Mouse (Mus musculus) G1E (cell line): ENCODE results near the gene Ddx4.

Experiments
- CTCF ChIP-seq: IDR thresholded peaks from 2 replicates; pipeline ENCODE4 v1.5.1; 2012; ENCODE audit warnings: low read depth, low read length, inconsistent platforms, mixed read lengths
- GATA1 ChIP-seq: IDR thresholded peaks from 2 replicates; pipeline ENCODE4 v1.6.1; 2012; ENCODE audit warnings: borderline replicate concordance, low read length, inconsistent platforms, mixed read lengths
- POLR2AphosphoS5 ChIP-seq: IDR thresholded peaks from 2 replicates; pipeline ENCODE4 v1.6.1; 2012; ENCODE audit warnings: low read depth, low read length, inconsistent platforms; ENCODE audit not compliant: insufficient replicate concordance
- TAL1 ChIP-seq: conservative IDR thresholded peaks from 2 replicates; pipeline ENCODE4 v1.6.1; 2012; ENCODE audit warnings: low read depth, low read length, inconsistent platforms, mixed read lengths

DNA sequence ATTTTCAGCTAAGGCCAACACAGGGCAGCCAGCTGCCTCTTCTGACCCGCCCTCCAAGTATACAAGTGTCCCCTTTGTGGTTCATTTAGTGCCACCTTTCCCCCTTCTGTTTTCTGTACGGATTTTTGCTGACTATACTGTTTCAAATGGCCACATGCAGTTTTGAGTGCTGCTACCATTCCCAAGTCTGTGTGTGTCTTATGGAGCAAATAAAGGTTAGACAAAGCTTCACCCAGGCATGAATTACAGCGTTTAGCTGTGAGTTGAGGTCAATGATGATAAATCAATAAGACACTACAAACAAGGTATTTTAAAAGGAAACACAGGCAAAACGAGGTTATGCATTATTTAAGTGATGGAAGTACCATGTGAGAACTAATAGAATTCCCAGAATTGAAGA is 82.7 kb downstream of the Ddx4 start:
- no peak for TF ChIP-seq CTCF
- no peak for TF ChIP-seq POLR2AphosphoS5
- TF ChIP-seq GATA1, result no peak
- no peak for TF ChIP-seq TAL1
